Mouse (Mus musculus): ENCODE data around the gene Vmn1r131. TPM values are rescaled to one million over a fixed set of nuclear protein-coding genes. Genes with fewer than 3 reads are reported as not detected.
"Not testable (repeated sequence)": the region's sequence is repeated elsewhere in the genome, so short reads cannot be mapped to it uniquely, and the experiment has no call there.

The Vmn1r131 gene
- not detected for total RNA-seq (2021)
- long read RNA-seq, experiment 1 = 0 reads
- long read RNA-seq, experiment 2 = 0 reads

DNA sequence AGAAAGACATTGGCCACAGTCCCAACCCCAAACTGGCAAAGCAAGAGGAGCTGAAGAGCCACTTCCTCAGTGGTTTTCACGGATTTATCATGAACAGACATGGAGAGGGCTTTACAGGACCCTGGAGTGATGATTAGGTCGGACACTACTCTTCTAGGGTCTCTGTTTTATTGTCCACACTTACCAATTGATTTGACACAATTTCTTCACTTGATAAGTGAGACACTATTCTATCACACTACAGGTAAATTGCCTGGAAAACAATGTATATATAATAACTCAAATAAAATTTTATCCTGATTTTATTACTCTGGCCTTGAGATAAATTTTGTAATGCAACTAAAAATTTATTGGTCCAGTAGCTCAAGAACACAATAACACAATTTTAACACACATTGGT is at the start of gene Vmn1r131:
TSS of gene Vmn1r131 (minus strand) at position 101 of the 400 bp plus-strand sequence.
- not testable (repeated sequence) for DNase-seq

DNA sequence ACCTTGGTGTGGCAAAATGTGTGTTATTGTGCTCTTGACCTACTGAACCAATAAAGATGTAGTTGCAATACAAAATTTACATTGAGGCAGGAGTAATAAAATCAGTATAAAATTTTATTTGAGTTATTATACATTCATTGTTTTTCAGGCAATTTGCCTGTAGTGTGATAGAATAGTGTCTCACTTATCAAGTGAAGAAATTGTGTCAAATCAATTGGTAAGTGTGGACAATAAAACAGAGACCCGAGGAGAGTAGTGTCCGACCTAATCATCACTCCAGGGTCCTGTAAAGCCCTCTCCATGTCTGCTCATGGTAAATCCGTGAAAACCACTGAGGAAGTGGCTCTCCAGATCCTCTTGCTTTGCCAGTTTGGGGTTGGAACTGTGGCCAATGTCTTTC is 34.4 kb downstream of the Vmn1r131 start, which contains the start of gene Vmn1r130:
TSS of gene Vmn1r130 (plus strand) at position 301 of the 400 bp plus-strand sequence.
- not testable (repeated sequence) for DNase-seq

Other genes with a start within 250 kb of the Vmn1r131 start
- not detected for gene Vmn1r126, start 244.6 kb downstream of the Vmn1r131 start, total RNA-seq (2021)
- gene Vmn1r127, start 226.2 kb downstream of the Vmn1r131 start, total RNA-seq (2021) = not detected
- not detected for gene Vmn1r128, start 196.7 kb downstream of the Vmn1r131 start, total RNA-seq (2021)
- not detected for gene Vmn1r129, start 184.8 kb downstream of the Vmn1r131 start, total RNA-seq (2021)
- gene Gm6882, start 113.3 kb downstream of the Vmn1r131 start, total RNA-seq (2021) = not detected
- not detected for gene Vmn1r130, start 34.3 kb downstream of the Vmn1r131 start, total RNA-seq (2021)
- not detected for gene Vmn1r132, start 68.0 kb upstream of the Vmn1r131 start, total RNA-seq (2021)
- gene Gm4175, start 215.4 kb upstream of the Vmn1r131 start, total RNA-seq (2021) = not detected